Mouse (Mus musculus): ENCODE results near the gene Reln. TPM values are rescaled to one million over a fixed set of nuclear protein-coding genes. Genes with fewer than 3 reads are reported as not detected.

The Reln gene
- 10 to 100 TPM; 46.9 to 52.6 TPM for total RNA-seq (2021)

GRCm38 (mm10) chr5:22344556-22344975, at the start of gene Reln:
Gene Reln, minus strand, starts transcription at chr5:22344702.
- no peak for DNase-seq (ENCODE audit: extremely low spot score in 1 of 2, low spot score in 1 of 2)

- DNase-seq (ENCODE audit: extremely low spot score in 1 of 2, low spot score in 1 of 2) = no peak
Measured at GRCm38 (mm10) chr5:22388502-22388901, 44.0 kb upstream of the Reln start.

GRCm38 (mm10) chr5:22360510-22360909, 16.0 kb upstream of the Reln start:
- no peak for DNase-seq (ENCODE audit: extremely low spot score in 1 of 2, low spot score in 1 of 2)

GRCm38 (mm10) chr5:22348412-22348811, 3.9 kb upstream of the Reln start:
- DNase-seq (ENCODE audit: extremely low spot score in 1 of 2, low spot score in 1 of 2) = no peak

- DNase-seq (ENCODE audit: extremely low spot score in 1 of 2, low spot score in 1 of 2) = no peak
Measured at GRCm38 (mm10) chr5:22347732-22348131, 3.2 kb upstream of the Reln start.

- DNase-seq (ENCODE audit: extremely low spot score in 1 of 2, low spot score in 1 of 2) = no peak
Measured at GRCm38 (mm10) chr5:22345894-22346635, 1.6 kb upstream of the Reln start.

- DNase-seq (ENCODE audit: extremely low spot score in 1 of 2, low spot score in 1 of 2) = peak in 1 of 2 experiments; percentile 10
Measured at GRCm38 (mm10) chr5:22344976-22345651, 612 bp upstream of the Reln start.

GRCm38 (mm10) chr5:22343843-22344555, 503 bp downstream of the Reln start:
- DNase-seq (ENCODE audit: extremely low spot score in 1 of 2, low spot score in 1 of 2) = peak in 1 of 2 experiments; percentile 23

GRCm38 (mm10) chr5:22343536-22343842, 1.0 kb downstream of the Reln start:
- no peak for DNase-seq (ENCODE audit: extremely low spot score in 1 of 2, low spot score in 1 of 2)

- DNase-seq (ENCODE audit: extremely low spot score in 1 of 2, low spot score in 1 of 2) = no peak
Measured at GRCm38 (mm10) chr5:22342461-22342860, 2.0 kb downstream of the Reln start.

- no peak for DNase-seq (ENCODE audit: extremely low spot score in 1 of 2, low spot score in 1 of 2)
Measured at GRCm38 (mm10) chr5:22340991-22341390, 3.5 kb downstream of the Reln start.

- DNase-seq (ENCODE audit: extremely low spot score in 1 of 2, low spot score in 1 of 2) = no peak
Measured at GRCm38 (mm10) chr5:22335408-22335807, 9.1 kb downstream of the Reln start.

GRCm38 (mm10) chr5:22330802-22331201, 13.7 kb downstream of the Reln start:
- DNase-seq (ENCODE audit: extremely low spot score in 1 of 2, low spot score in 1 of 2) = no peak

- DNase-seq (ENCODE audit: extremely low spot score in 1 of 2, low spot score in 1 of 2) = no peak
Measured at GRCm38 (mm10) chr5:22328431-22329359, 15.8 kb downstream of the Reln start.

GRCm38 (mm10) chr5:22327170-22327569, 17.3 kb downstream of the Reln start:
- peak in 1 of 2 experiments; percentile 37 for DNase-seq (ENCODE audit: extremely low spot score in 1 of 2, low spot score in 1 of 2)

- DNase-seq (ENCODE audit: extremely low spot score in 1 of 2, low spot score in 1 of 2) = no peak
Measured at GRCm38 (mm10) chr5:22323801-22324200, 20.7 kb downstream of the Reln start.

- DNase-seq (ENCODE audit: extremely low spot score in 1 of 2, low spot score in 1 of 2) = no peak
Measured at GRCm38 (mm10) chr5:22317807-22318206, 26.7 kb downstream of the Reln start.

- no peak for DNase-seq (ENCODE audit: extremely low spot score in 1 of 2, low spot score in 1 of 2)
Measured at GRCm38 (mm10) chr5:22316471-22316870, 28.0 kb downstream of the Reln start.

- no peak for DNase-seq (ENCODE audit: extremely low spot score in 1 of 2, low spot score in 1 of 2)
Measured at GRCm38 (mm10) chr5:22315990-22316389, 28.5 kb downstream of the Reln start.

- DNase-seq (ENCODE audit: extremely low spot score in 1 of 2, low spot score in 1 of 2) = no peak
Measured at GRCm38 (mm10) chr5:22312995-22313394, 31.5 kb downstream of the Reln start.
